ENCODE assay signal across 10 mouse cellular contexts in genomic region chr3:131470837-131471236, GRCm38 (mm10). TPM values are rescaled to one million over a fixed set of nuclear protein-coding genes. Genes with fewer than 3 reads are reported as not detected.
DNase-seq lines count a peak whose midpoint lies in the region; ATAC-seq and TF ChIP-seq lines count a peak whose summit lies in the region.
"Had no signal": no experiment of that assay in that cellular context is flagged by ENCODE, and none has a peak within 500 bp of the region (broad histone marks: within the 10 kb centered on the region; RNA-seq: fewer than 3 reads in every experiment).

No protein-coding gene starts in this region.

- peak; percentile 23 for DNase-seq in 416B (ENCODE audit: low read depth)
- DNase-seq in brain, embryonic 14.5 days (ENCODE audit: low read depth), result peak; percentile 63
- DNase-seq in frontal cortex, postnatal 14 days (ENCODE audit: low spot score in 2 of 2), result no peak
- DNase-seq in thymus, adult 18-20 months, result no peak
- no peak for DNase-seq in thymus, postnatal 14 days
- no peak for DNase-seq in cerebellum, adult 2 months
- DNase-seq: liver, embryonic 13.5 days had no signal

- no peak overlapping the region for H3K27ac ChIP-seq in hindbrain, embryonic 13.5 days
- no peak overlapping the region for H3K27ac ChIP-seq in cerebellum, adult 2 months (ENCODE audit: insufficient read depth, low read length)
- H3K27ac ChIP-seq: liver, embryonic 13.5 days had no signal

- TF ChIP-seq POLR2A in brain, embryonic 14.5 days (IDR thresholded peaks at IDR 0.05; ENCODE audit: borderline replicate concordance, extremely low read depth, insufficient read depth, insufficient read length, poor library complexity, severe bottlenecking), result no peak
- TF ChIP-seq POLR2A in cerebellum, adult 2 months (IDR thresholded peaks at IDR 0.05; ENCODE audit: borderline replicate concordance, insufficient read depth, low read length), result no peak

- no peak overlapping the region for H3K4me3 ChIP-seq in hindbrain, embryonic 13.5 days
- H3K4me3 ChIP-seq in cerebellum, adult 2 months (replicated peaks; ENCODE audit: insufficient read depth, low read depth, low read length), result no peak overlapping the region
- H3K4me3 ChIP-seq: liver, embryonic 13.5 days had no signal

- no peaks in the 10 kb centered on the region for H3K9me3 ChIP-seq in hindbrain, embryonic 13.5 days
- H3K9me3 ChIP-seq: liver, embryonic 13.5 days had no signal

- TF ChIP-seq CTCF in brain, embryonic 14.5 days (IDR thresholded peaks at IDR 0.05; ENCODE audit: borderline replicate concordance, extremely low read depth, insufficient read depth, insufficient read length), result no peak
- no peak for TF ChIP-seq CTCF in cerebellum, adult 2 months (IDR thresholded peaks at IDR 0.05; ENCODE audit: borderline replicate concordance, insufficient read depth, low read depth, low read length)

- H3K4me1 ChIP-seq in hindbrain, embryonic 13.5 days (replicated peaks), result peaks cover 23% of the 10 kb centered on the region
- H3K4me1 ChIP-seq in cerebellum, adult 2 months (ENCODE audit: control insufficient read depth, insufficient read depth, low read length), result no peaks in the 10 kb centered on the region

- no peak overlapping the region for H3K4me2 ChIP-seq in hindbrain, embryonic 13.5 days
- H3K4me2 ChIP-seq: liver, embryonic 13.5 days had no signal

- no peaks in the 10 kb centered on the region for H3K27me3 ChIP-seq in hindbrain, embryonic 13.5 days
- no peaks in the 10 kb centered on the region; the same call in 1 of the 2 replicates for H3K27me3 ChIP-seq in cerebellum, adult 2 months (ENCODE audit: control insufficient read depth, insufficient read depth, low read length)
- H3K27me3 ChIP-seq: liver, embryonic 13.5 days; Patski had no signal

- no peaks in the 10 kb centered on the region for H3K36me3 ChIP-seq in hindbrain, embryonic 13.5 days
- H3K36me3 ChIP-seq: liver, embryonic 13.5 days had no signal

- 26% methylated on average over 9 of the region's 9 CpGs for WGBS in hindbrain, embryonic 13.5 days
- 40% methylated on average over 9 of the region's 9 CpGs for WGBS in cerebellum, adult 2 months

- no peak overlapping the region for H3K9ac ChIP-seq in hindbrain, embryonic 13.5 days
- H3K9ac ChIP-seq: liver, embryonic 13.5 days had no signal

- ATAC-seq in hindbrain, embryonic 13.5 days (ENCODE audit: low FRiP score), result peak; percentile 41; the same call in 1 of the 2 replicates
- peak; percentile 55 for ATAC-seq in megakaryocyte, adult 5-6 weeks (ENCODE audit: poor library complexity, severe bottlenecking)

RNA-seq across cellular contexts. Expression of gene Sgms2, which starts 20.4 kb away (rescaled TPM):
- polyA plus RNA-seq in brain, embryonic 14.5 days (2012; rRNA removed), result 0.48 and 3.3 TPM in 2 replicates
- 2.4 and 2.8 TPM in 2 replicates for polyA plus RNA-seq in hindbrain, embryonic 13.5 days (2015; fragmentation: Nextera tagmentation; extraction: Ambion mirVana)
- total RNA-seq in megakaryocyte, adult 5-6 weeks (2015), result 55.2 and 67.1 TPM in 2 replicates
- total RNA-seq in megakaryocyte, adult 5-6 weeks (2017), result 29.0 and 43.3 TPM in 2 replicates
- polyA plus RNA-seq in cerebellum, adult 2 months (2012; rRNA removed), result 2.8 and 4.0 TPM in 2 replicates

Comparison
In these comparisons a context has a peak if more than half of its experiments do, and no peak if none do; other contexts are left out.
1. DNase-seq: peak in 416B (single experiment) and brain, embryonic 14.5 days (single experiment); none in frontal cortex, postnatal 14 days (0 of 2), thymus, adult 18-20 months (0 of 2), thymus, postnatal 14 days (single experiment) and cerebellum, adult 2 months (0 of 2).